Mouse (Mus musculus): ENCODE data around the gene Hcn1.
A peak's percentile ranks its signal among the peaks of the same experiment; 100 is the strongest.

The Hcn1 gene

DNA sequence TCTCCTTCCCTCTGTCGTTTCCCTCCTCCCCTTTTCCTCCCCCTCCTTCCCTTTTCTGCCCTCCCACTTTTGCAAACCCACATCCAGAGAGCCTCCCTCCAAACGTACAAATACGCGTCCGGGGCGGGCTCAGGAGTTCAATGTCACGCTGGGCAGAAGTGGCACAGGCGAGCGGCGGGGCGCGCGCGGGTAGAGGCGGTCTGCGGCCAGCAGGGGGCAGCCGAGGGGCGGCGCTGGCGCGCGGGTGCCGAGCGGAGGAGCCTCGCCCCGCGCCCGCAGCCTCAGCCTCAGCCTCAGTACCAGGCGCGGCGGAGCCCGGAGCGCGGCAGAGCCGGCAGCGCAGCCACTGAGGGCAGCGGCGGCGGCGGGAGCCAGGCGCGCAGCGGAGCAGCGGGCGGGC is at the start of gene Hcn1:
Gene Hcn1 (plus strand): TSS at position 140 of the 400 bp plus-strand sequence.
- DNase-seq (ENCODE audit: low spot score) = peak; percentile 2

DNA sequence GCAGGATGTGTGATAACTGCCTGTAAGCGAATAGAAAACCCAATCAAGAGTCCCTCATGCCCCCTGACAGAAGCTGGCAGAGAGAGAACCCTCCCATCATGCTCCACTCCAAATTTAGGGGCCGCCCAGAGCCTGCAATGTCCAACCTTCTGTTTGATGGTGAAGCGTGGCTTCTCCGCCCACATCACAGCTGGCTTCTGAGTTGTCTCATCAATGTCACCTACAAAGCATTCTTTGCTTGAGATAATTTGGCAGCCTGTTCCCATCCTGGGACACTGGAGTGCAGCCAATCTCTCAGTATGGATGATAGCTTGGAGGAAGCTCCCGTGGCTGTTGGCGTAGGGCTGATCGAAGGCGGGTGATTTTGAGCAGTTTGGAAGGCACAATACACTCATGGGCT is 34.9 kb upstream of the Hcn1 start:
- no peak for DNase-seq (ENCODE audit: low spot score)

DNA sequence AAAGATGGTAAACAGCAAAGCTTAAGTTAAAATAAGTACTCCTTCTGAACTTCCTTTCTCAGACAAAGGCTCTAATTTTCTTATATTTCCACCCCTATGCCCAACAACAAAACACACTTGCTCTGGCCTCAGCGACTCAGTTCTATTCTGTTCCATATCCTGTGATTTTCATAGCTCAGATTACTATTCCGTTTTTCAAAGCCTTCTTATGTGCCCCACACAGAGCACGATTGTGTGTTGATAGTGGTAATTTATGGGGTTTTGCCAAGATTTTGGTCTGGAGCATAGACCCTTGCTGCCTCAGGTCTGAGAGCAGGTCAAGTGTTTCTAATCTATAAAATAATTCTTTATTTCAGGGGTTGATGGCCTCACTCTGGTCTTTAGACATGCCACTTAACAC is 30.4 kb upstream of the Hcn1 start:
- no peak for DNase-seq (ENCODE audit: low spot score)

DNA sequence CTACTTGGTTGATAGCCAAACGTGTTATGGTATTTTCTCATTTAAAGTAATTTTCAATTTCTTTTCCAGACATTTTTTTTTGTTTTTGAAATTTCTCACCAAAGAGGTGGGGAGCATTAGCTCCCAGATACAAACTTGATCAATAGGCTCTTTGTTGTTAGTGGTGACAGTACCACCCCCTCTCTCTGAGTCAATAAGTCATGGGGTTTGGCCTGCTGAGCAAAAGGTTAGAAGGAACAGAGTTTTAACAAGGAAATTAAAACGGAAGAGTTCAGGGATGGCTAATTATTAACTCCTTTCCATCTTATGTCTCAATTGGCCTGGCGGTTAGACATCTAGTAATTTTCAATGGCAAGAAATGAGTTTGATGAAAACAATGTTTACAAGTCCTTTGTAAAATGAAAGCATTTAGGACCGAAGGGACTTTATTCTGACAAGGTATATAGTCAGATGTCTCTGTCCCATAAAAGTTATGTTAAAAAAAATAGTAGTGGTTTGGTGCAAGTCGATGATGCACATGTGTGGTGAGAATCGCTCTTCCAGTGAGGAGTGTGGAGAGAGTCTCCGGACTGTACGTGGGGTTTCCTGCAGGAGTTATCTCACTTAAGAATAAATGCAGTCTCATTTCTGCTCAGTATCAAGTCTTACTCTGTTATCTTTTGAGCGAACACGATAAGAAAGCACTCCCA is 7.5 kb upstream of the Hcn1 start:
- DNase-seq (ENCODE audit: low spot score) = no peak

DNA sequence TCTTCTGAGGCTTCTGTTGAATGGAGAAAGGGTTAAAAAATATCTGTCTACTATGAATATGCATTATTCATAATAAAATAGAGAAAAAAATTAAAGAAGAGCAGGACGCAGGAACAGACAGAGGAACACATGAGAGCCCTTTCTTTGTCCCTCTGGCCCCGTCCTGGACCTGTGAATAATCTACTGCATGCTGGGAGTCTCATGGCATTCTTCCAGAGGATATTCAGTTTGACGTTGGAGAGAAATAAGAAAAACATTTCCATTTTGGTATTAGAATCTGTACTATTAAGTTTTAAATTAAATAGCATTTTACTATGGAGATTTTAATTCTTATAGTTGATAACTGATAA is 7.0 kb upstream of the Hcn1 start:
- no peak for DNase-seq (ENCODE audit: low spot score)

DNA sequence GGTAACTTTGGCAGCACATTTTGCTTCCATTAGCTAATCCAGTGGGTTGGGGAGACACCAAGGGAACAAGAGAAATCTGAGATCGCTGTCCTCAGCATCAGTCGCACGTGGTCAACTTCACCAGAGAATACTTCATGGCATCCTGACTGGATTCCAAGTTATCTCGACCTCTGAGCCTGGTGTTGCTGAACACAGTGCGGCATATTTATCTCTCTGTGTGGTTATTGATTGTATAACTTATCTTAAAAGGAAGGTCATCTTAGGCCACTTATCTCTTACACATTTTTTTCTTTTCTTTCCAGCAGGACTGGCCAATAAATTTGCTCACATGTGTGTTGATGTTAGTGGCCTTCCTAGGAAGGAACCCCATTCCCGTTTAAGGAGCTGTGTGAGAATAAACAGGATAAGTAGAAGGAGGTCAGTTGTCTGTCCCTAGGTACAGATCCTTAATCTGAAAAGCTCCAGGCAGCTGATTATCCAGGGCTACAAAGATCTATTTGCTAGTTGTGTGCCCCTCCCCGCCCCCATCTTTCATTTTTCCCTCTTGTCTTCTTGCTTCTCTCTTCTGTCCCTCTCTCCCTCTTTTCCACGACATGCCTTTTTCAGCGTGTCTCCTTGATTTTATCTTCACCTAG is 672 bp upstream of the Hcn1 start:
- no peak for DNase-seq (ENCODE audit: low spot score)

DNA sequence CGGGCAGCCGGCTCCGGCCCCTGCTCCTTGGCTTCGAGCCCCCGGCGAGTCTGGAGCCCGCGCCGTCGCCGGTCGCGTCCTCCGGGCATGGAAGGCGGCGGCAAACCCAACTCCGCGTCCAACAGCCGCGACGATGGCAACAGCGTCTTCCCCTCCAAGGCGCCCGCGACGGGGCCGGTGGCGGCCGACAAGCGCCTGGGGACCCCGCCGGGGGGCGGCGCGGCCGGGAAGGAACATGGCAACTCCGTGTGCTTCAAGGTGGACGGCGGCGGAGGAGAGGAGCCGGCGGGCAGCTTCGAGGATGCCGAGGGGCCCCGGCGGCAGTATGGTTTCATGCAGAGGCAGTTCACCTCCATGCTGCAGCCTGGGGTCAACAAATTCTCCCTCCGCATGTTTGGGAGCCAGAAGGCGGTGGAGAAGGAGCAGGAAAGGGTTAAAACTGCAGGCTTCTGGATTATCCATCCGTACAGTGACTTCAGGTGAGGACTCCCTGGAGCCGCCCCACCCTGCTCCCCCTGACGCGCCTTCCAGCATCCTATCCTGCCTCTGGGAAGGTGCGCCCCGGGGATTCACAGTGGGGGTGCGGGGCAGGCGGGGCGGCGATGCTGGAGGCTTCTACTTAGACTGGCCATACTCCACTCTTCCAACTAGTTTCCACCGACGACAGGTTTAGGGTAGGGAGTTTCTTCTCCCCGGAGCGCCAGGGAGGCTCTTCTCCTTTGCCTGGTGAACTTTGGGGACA is 668 bp downstream of the Hcn1 start:
- DNase-seq (ENCODE audit: low spot score) = no peak

DNA sequence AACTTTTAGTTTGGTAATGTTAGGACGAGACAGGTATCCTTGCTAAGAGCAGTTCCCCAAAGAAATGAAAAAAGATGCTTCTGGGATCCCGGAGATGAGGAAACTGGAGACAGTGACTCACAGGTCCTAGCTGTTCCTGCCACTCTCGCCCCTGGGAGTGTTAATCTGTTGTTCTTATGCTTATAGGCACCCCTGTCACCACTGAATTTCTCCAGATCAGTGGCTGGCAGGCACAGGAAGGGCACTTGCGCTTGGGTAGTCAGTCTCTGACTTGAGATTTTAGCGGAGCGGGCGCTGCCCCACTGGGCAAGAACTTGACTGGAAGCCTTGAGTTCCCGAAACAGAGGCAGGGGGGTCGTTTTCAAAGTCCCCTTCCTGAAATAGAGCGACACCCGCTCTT is 1.3 kb downstream of the Hcn1 start:
- DNase-seq (ENCODE audit: low spot score) = no peak

DNA sequence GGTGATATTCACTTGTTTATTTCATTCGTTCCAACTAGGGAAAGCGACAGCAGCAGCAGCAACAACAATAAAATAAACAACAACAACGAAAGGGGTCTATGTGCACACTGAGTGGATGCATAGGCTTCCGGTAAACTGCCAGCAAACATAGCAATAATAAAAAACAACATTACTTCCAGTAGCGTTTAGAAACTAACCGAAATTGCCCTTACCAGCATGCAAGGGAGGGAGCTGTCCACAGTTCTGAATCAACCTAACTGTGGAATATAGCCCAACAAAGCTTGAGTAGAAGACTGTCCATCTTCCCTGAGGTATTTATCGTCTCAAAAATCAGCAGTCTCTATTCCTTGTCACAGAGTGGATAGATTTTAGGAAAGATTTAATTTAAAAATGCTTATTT is 2.0 kb downstream of the Hcn1 start:
- DNase-seq (ENCODE audit: low spot score) = no peak

DNA sequence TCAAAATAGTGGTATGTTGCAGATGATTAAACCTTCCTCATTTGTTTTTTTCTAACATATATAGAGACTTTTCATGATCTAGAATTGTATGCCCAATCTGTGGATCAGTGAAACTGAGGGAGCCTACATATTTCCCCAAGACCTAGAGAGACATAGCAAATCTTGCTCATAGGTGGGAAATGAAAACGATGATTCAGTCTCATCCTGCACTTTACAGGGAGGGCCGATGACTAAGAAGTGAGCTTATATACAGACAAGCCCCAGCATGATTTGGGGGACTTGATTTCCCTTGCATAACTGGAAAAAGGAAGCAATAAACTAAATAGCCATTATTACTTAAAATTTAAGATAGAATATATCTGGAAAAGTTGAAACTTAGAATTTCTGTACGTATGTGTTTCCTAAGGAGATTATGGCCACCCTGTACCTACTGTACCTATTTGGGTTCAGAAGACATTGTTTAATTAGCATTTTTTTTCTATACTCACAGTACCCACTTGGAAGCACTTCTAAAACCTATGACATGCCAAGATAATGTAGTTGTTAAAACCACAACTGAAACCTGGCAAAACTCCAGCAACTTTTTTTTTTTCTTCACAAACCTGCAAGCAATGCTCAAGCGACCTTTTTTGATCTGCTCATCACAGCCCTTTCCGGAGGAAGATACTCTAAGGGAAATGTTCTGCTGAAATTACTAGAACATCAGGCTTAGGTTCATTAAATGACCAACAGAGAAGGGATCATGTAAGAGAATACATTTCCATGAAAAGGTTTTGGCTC is 3.0 kb downstream of the Hcn1 start:
- no peak for DNase-seq (ENCODE audit: low spot score)

DNA sequence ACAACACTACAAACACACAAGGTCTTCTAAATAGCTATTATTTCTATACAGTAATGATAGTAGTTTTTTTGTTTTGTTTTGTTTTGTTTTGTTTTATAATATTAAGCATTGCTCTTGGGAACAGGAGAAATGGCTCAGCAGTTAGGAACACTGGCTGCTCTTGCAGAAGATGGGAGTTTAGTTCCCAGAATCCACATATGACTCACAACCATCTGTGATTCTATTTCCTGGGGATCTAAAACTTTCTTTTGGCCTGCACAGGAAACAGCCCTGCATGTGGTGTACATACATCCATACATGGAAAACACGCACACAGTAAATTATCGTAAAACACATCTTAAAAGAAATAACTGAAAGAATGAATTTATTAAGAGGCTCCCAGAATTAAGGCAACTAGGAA is 9.8 kb downstream of the Hcn1 start:
- no peak for DNase-seq (ENCODE audit: low spot score)

DNA sequence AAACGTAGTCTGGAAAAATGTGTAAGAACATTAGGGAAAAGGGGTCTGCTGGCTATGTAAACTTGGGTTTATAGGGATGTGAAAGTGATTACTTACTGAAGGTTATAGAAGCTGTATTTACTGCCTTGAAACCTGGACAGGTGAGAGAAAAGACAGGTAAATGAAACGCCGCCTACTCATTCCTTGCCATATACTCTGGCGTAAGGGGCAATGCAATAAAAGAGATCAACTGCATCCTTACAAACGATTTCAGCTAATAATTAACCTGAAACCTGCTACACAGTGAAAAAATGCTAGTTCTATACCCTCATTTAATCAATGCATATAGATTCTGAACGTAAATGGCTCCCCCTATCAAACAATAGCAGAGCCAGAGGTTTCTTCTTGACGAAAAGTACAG is 17.4 kb downstream of the Hcn1 start:
- no peak for DNase-seq (ENCODE audit: low spot score)

DNA sequence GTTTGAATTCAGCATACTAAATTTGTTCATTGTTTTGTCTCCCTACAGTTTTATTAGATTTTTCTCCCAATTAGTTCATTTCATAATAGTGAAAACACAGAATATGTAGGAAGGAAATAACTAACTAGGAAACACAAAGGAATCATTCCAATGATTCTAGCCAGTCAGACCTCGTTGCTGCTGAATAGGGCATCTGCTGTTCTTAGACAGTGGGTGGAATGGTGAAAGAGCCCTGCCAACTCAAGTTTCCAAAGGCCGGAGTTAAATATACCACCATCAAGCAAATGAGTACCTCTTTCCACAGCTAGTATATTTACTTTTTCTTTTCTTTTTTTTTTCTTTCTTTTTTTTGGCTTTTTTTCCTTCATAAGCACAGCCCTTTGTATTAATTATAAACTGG is 55.4 kb downstream of the Hcn1 start:
- no peak for DNase-seq (ENCODE audit: low spot score)

DNA sequence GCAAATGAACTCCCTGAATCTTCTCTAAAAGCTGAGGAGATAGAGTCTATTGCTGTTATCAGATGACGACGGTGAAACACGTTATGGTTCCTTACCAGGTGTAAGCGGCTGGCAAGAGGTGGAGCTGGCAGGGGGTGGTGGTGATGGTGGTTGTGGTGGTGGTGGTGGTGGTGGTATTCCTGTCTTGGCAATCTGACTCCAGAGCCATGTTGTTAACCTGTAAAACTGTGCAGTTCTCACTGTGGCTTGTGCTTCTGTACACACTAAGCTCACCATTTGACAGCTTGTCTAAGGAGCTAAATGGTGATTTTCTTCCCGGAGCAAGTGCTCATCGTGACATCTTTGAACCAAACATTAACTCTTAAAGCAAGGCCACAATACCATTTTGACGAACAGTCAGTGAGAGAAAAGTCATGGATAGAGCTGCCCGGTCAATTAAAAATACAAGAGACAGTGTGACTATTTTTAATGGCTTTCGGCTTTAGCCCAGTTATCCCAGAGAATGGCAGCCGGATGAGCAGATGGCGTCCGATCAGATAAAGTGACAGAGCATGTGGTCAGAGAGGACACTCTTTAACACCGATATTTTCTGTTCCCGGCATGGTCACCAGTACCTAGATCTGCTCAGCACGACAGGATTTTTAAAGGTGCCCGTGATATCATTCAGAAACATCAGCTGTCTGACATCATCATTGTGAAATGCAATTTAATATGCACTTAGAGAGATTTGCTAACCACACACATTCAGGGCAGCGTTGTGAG is 56.5 kb downstream of the Hcn1 start:
- DNase-seq (ENCODE audit: low spot score) = no peak

DNA sequence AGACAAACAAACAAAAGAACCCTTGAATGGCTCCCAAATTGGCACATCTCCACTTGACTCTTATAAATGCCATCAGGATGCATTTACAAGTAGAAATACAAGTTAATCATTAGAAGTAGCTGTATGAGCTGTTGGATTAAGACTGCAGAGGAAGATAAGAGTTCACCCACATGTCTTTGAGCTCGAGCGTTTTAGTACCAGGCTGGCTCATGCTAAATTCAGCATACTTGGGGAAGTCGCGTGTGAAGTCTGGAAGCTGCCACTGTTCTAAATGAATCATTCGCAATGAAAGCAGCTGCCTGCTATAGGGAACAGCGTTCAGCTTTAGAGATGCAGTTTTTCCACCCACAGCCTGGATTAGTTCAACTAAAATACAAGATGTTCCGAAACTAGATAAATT is 57.4 kb downstream of the Hcn1 start:
- no peak for DNase-seq (ENCODE audit: low spot score)

DNA sequence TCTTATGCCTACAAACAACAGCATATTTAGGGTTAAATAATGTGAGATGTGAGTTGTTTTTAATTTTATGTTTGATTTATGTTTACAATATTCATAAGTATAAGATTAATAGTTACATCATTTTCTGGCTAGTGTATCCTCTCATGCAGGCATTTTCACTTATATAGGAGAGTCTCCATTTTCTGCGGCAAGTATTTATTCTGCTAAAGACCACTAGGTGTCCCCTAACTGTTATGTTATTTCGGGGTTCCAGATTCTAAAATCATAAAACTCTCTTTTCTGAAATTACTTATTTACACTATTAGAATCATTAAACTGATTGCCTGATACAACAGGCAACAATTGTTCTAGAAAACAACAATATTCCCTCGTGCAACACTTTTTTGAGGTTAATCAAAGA is 60.5 kb downstream of the Hcn1 start:
- DNase-seq (ENCODE audit: low spot score) = no peak

DNA sequence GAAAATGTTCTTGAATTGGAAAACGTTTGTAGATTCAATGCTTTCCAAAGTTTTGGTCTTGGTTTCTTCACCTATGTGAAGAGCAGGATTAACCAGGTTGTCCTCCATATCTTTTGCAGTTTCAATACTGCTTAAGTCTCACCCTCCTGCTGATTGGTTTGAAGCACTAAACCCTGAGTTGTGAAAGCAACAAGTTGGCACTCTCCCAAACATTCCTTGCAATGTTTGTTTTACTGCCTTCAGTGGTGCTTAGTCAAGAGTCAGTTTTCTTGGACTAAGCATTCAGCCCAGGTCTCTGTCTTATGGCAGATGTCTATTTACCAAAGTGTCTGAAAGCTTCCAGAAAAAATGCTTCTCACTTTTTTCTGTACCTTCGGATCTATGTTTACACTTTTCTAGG is 67.2 kb downstream of the Hcn1 start:
- DNase-seq (ENCODE audit: low spot score) = no peak

DNA sequence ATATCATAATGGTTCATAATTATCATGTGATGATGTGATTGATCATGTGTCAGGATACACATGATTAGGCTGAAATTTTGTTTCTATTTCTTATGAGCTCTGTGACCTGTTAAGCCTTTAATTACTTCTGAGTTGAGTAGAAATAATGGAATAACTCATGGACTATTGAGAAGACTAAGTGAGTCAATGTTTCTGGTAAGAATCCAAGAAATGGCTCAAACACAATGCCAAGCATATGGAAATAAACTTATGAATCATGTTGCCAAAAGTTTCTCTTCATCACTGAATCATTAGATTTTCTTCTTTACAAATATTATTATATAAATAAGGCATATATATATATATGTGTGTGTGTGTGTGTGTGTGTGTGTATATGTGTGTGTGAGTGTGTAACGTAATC is 69.7 kb downstream of the Hcn1 start:
- no peak for DNase-seq (ENCODE audit: low spot score)

DNA sequence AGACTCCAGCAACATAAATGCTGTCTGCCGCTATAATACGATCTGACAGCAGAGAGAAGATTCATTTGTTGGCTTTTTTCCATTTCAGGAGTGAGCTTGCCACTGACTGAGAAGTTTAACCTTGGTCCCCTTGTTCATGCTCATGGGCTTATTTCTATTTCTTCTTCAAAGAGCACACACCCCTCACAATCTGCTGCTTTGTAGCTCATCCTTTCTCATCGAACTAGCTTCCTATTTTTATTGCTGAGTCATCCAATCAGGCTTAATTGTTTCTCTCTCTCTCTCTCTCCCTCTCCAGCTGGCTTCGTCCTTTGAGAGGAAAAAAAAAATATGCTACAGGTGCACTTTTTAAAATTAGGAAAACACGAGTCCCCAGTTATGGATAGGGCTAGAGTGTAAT is 74.3 kb downstream of the Hcn1 start:
- no peak for DNase-seq (ENCODE audit: low spot score)

DNA sequence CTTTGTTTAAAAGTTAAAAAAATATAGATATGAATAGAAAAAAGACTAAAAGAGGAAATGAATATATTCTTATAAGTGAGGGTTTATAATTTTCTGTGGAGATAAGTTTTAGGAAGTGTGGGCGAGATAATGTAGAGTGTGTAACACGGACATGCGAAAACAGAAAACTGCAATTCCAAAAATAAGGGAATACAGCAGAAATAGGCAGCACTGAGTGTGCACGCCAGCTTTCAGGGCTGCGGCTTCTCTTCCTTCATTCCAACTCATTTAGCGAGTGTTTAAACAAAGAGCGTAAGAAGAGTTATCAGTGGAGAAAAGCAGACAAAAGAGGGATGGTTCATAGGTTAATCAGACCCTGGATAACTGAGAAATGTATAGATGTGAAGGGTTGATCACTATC is 85.5 kb downstream of the Hcn1 start:
- no peak for DNase-seq (ENCODE audit: low spot score)

DNA sequence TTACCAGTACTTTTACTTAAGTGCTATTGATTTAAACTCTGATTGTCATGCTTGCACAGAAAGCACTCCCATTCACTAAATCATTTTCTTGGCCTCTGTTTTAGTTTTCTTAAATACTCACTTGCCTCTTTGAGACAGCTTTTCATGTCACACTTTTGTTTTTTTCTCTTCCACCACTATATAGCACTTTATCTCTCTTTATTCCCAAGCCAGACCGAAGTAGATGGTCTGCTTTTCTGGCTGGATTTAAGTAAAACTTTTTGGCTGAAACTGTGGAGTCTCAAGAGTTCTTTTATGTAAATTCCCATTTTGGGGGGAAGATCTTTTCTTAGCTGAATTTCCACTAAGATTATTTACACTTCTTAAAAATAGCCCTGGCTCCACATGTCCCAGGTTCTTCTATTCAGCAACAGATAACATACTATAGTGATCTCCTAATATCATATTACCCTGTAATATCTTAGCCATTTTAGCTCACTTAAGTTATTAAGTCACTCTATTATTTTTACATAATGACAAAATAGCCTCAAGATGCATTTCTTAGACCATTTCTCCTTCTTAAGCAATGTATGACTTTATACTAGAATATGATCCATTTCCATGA is 92.7 kb downstream of the Hcn1 start:
- no peak for DNase-seq (ENCODE audit: low spot score)

DNA sequence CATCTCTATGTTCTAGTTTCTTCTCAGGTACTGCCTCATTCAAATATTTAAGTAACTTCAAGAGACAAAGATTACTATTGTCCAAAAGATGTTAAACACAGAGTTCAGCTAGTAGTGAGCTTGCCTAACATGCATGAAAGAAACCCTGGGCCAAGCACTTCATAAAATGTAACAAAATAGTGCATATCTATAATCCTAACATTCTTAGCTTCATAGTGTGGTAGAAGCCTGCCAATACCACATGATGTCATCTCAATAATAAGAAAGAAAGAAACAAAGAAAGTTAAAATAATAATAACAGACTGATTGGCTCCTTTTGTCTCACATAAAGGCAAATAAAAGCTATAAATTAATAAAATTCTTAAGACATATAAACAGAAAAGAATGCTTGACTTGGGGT is 103.5 kb downstream of the Hcn1 start:
- DNase-seq (ENCODE audit: low spot score) = no peak
